23 mouse cellular contexts compared by ENCODE assay signal in the genomic region with DNA sequence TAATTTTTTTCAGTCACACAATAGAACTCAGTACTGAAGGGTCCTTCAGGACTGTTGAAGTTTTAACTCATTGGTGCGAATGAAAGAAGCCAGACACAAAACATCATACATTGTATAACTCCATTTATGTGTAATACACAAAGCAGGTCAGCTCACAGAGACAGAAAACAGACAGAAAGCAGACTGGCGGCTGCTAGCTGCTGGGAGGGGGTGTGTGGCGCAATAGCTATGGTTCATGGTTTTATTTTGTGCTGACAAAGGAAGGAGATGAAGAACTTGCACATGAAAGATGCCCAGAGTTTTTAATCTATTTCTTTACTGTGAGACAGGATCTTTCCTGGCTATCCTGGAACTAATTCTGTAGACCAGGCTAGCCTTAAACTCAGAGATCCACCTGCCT. TPM values are rescaled to one million over a fixed set of nuclear protein-coding genes. Genes with fewer than 3 reads are reported as not detected.
DNase-seq lines count a peak whose midpoint lies in the region; ATAC-seq and TF ChIP-seq lines count a peak whose summit lies in the region.
"Had no signal": no experiment of that assay in that cellular context is flagged by ENCODE, and none has a peak within 500 bp of the region (broad histone marks: within the 10 kb centered on the region; RNA-seq: fewer than 3 reads in every experiment).

No protein-coding gene starts in this region.

- H3K4me3 ChIP-seq in intestine, embryonic 14.5 days (ENCODE audit: low read depth, low read length): no peak overlapping the region
- H3K4me3 ChIP-seq in intestine, postnatal 0 days (ENCODE audit: low read depth, low read length): no peak overlapping the region
- no peak overlapping the region for H3K4me3 ChIP-seq in embryonic facial prominence, embryonic 10.5 days
- no peak overlapping the region for H3K4me3 ChIP-seq in limb, embryonic 10.5 days
- no peak overlapping the region for H3K4me3 ChIP-seq in kidney, embryonic 16.5 days (ENCODE audit: low read length)
- H3K4me3 ChIP-seq: embryonic facial prominence, embryonic 12.5 days; embryonic facial prominence, embryonic 15.5 days; heart, embryonic 13.5 days; hindbrain, embryonic 12.5 days; hindbrain, embryonic 15.5 days had no signal

- no peak overlapping the region for H3K4me2 ChIP-seq in intestine, embryonic 14.5 days (ENCODE audit: low read length)
- H3K4me2 ChIP-seq in intestine, postnatal 0 days (replicated peaks; ENCODE audit: low read depth): no peak overlapping the region
- H3K4me2 ChIP-seq in kidney, embryonic 16.5 days (replicated peaks; ENCODE audit: low read depth, low read length): no peak overlapping the region
- H3K4me2 ChIP-seq: embryonic facial prominence, embryonic 12.5 days; embryonic facial prominence, embryonic 15.5 days; heart, embryonic 13.5 days; hindbrain, embryonic 12.5 days; hindbrain, embryonic 15.5 days had no signal

- no peaks in the 10 kb centered on the region for H3K27me3 ChIP-seq in intestine, embryonic 14.5 days (replicated peaks; ENCODE audit: control insufficient read depth, insufficient read depth, low read length)
- H3K27me3 ChIP-seq in intestine, postnatal 0 days (replicated peaks; ENCODE audit: control insufficient read depth, insufficient read depth, low read length): no peaks in the 10 kb centered on the region
- H3K27me3 ChIP-seq in embryonic facial prominence, embryonic 10.5 days (replicated peaks; ENCODE audit: low read depth, poor library complexity, severe bottlenecking): no peaks in the 10 kb centered on the region
- no peaks in the 10 kb centered on the region for H3K27me3 ChIP-seq in limb, embryonic 10.5 days (ENCODE audit: low read depth, poor library complexity, severe bottlenecking)
- H3K27me3 ChIP-seq in kidney, embryonic 16.5 days (ENCODE audit: insufficient read depth, low read length): no peaks in the 10 kb centered on the region
- H3K27me3 ChIP-seq: embryonic facial prominence, embryonic 12.5 days; embryonic facial prominence, embryonic 15.5 days; heart, embryonic 13.5 days; hindbrain, embryonic 12.5 days; hindbrain, embryonic 15.5 days had no signal

- ATAC-seq in intestine, embryonic 14.5 days (replicated peaks; ENCODE audit: low FRiP score, low TSS enrichment, low read depth): no peak; the same call in 1 of the 2 replicates
- ATAC-seq in intestine, postnatal 0 days: no peak
- ATAC-seq in kidney, embryonic 16.5 days (ENCODE audit: low FRiP score, low TSS enrichment): no peak
- ATAC-seq: activated CD4-positive, CD25-positive, alpha-beta regulatory T cell, adult 4 months; forebrain, embryonic 14.5 days; forebrain, postnatal 0 days had no signal

- 47% methylated on average over 3 of the region's 3 CpGs for WGBS in intestine, embryonic 14.5 days
- WGBS in intestine, postnatal 0 days: 76% methylated on average over 3 of the region's 3 CpGs
- WGBS in embryonic facial prominence, embryonic 10.5 days: 93% methylated on average over 3 of the region's 3 CpGs
- WGBS in limb, embryonic 10.5 days: 88% methylated on average over 3 of the region's 3 CpGs
- WGBS in kidney, embryonic 16.5 days: 90% methylated on average over 3 of the region's 3 CpGs

- H3K4me1 ChIP-seq in intestine, embryonic 14.5 days (replicated peaks; ENCODE audit: control insufficient read depth, insufficient read depth, low read length): peaks cover 6% of the 10 kb centered on the region; the same call in 1 of the 2 replicates
- no peaks in the 10 kb centered on the region for H3K4me1 ChIP-seq in intestine, postnatal 0 days (replicated peaks; ENCODE audit: control insufficient read depth, insufficient read depth, low read length)
- H3K4me1 ChIP-seq in embryonic facial prominence, embryonic 10.5 days: peaks cover 14% of the 10 kb centered on the region
- peaks cover 21% of the 10 kb centered on the region for H3K4me1 ChIP-seq in limb, embryonic 10.5 days
- H3K4me1 ChIP-seq in kidney, embryonic 16.5 days (ENCODE audit: insufficient read depth, low read length): peaks cover 18% of the 10 kb centered on the region
- H3K4me1 ChIP-seq: embryonic facial prominence, embryonic 12.5 days; embryonic facial prominence, embryonic 15.5 days; hindbrain, embryonic 12.5 days; hindbrain, embryonic 15.5 days had no signal

- no peaks in the 10 kb centered on the region for H3K36me3 ChIP-seq in intestine, embryonic 14.5 days (ENCODE audit: control insufficient read depth, insufficient read depth, low read length)
- H3K36me3 ChIP-seq in intestine, postnatal 0 days (ENCODE audit: control insufficient read depth, insufficient read depth): no peaks in the 10 kb centered on the region
- no peaks in the 10 kb centered on the region for H3K36me3 ChIP-seq in embryonic facial prominence, embryonic 10.5 days (replicated peaks)
- no peaks in the 10 kb centered on the region for H3K36me3 ChIP-seq in limb, embryonic 10.5 days
- no peaks in the 10 kb centered on the region for H3K36me3 ChIP-seq in kidney, embryonic 16.5 days (ENCODE audit: insufficient read depth, low read length)
- H3K36me3 ChIP-seq: embryonic facial prominence, embryonic 12.5 days; embryonic facial prominence, embryonic 15.5 days; heart, embryonic 13.5 days; hindbrain, embryonic 12.5 days; hindbrain, embryonic 15.5 days had no signal

- no peak for DNase-seq in intestine, embryonic 14.5 days (ENCODE audit: low spot score)
- peak; percentile 56 for DNase-seq in 416B (ENCODE audit: low read depth)
- peak; percentile 6 for DNase-seq in embryonic facial prominence, embryonic 10.5 days (ENCODE audit: low spot score)
- DNase-seq in limb, embryonic 10.5 days (ENCODE audit: low spot score): peak; percentile 15
- DNase-seq in adrenal gland, adult 2 months: no peak
- no peak for DNase-seq in layer of hippocampus, adult 11-12 months (ENCODE audit: low spot score)
- DNase-seq: cerebellum, adult 18-20 months; cerebellum, adult 9-10 months; cerebellum, postnatal 14 days; forebrain, postnatal 0 days; gastrocnemius, postnatal 10 days; gastrocnemius, postnatal 36 days; heart, postnatal 14 days had no signal

- H3K27ac ChIP-seq in intestine, embryonic 14.5 days (ENCODE audit: low read depth): peak overlapping the region; percentile 44; the same call in 1 of the 2 replicates
- H3K27ac ChIP-seq in intestine, postnatal 0 days (ENCODE audit: low read depth, low read length): no peak overlapping the region
- no peak overlapping the region for H3K27ac ChIP-seq in embryonic facial prominence, embryonic 10.5 days (replicated peaks)
- no peak overlapping the region for H3K27ac ChIP-seq in limb, embryonic 10.5 days
- H3K27ac ChIP-seq in kidney, embryonic 16.5 days (ENCODE audit: low read length): no peak overlapping the region
- H3K27ac ChIP-seq: embryonic facial prominence, embryonic 12.5 days; embryonic facial prominence, embryonic 15.5 days; heart, embryonic 13.5 days; hindbrain, embryonic 12.5 days; hindbrain, embryonic 15.5 days had no signal

- H3K9ac ChIP-seq in intestine, embryonic 14.5 days (ENCODE audit: low read length): no peak overlapping the region
- H3K9ac ChIP-seq in intestine, postnatal 0 days (ENCODE audit: low read depth, low read length): no peak overlapping the region
- no peak overlapping the region for H3K9ac ChIP-seq in kidney, embryonic 16.5 days (replicated peaks; ENCODE audit: low read length)
- H3K9ac ChIP-seq: embryonic facial prominence, embryonic 12.5 days; embryonic facial prominence, embryonic 15.5 days; forebrain, postnatal 0 days; heart, embryonic 13.5 days; hindbrain, embryonic 12.5 days; hindbrain, embryonic 15.5 days had no signal

- no peak for TF ChIP-seq CTCF in intestine, postnatal 0 days (IDR thresholded peaks at IDR 0.05; ENCODE audit: low read depth)

- H3K9me3 ChIP-seq in intestine, embryonic 14.5 days (ENCODE audit: control insufficient read depth, low read length): no peaks in the 10 kb centered on the region
- no peaks in the 10 kb centered on the region for H3K9me3 ChIP-seq in intestine, postnatal 0 days (ENCODE audit: control insufficient read depth)
- no peaks in the 10 kb centered on the region for H3K9me3 ChIP-seq in embryonic facial prominence, embryonic 10.5 days
- H3K9me3 ChIP-seq in limb, embryonic 10.5 days (replicated peaks): no peaks in the 10 kb centered on the region
- no peaks in the 10 kb centered on the region for H3K9me3 ChIP-seq in kidney, embryonic 16.5 days (ENCODE audit: low read length)
- H3K9me3 ChIP-seq: embryonic facial prominence, embryonic 12.5 days; embryonic facial prominence, embryonic 15.5 days; heart, embryonic 13.5 days; hindbrain, embryonic 12.5 days; hindbrain, embryonic 15.5 days had no signal

RNA-seq across cellular contexts. Expression of gene Ednra, which starts 51.3 kb away (rescaled TPM):
- 24.5 and 28.7 TPM in 2 replicates for polyA plus RNA-seq in intestine, embryonic 14.5 days (2014; fragmentation: Nextera tagmentation; extraction: Ambion mirVana)
- polyA plus RNA-seq in intestine, postnatal 0 days (2015; fragmentation: Nextera tagmentation; extraction: Ambion mirVana): 7.9 and 8.4 TPM in 2 replicates
- 30.8 and 36.4 TPM in 2 replicates for polyA plus RNA-seq in embryonic facial prominence, embryonic 10.5 days (2016; fragmentation: Nextera tagmentation; extraction: Ambion mirVana)
- 49.3 and 68.9 TPM in 2 replicates for polyA plus RNA-seq in limb, embryonic 10.5 days (2016; fragmentation: Nextera tagmentation; extraction: Ambion mirVana)
- 28.6 and 32.4 TPM in 2 replicates for polyA plus RNA-seq in kidney, embryonic 16.5 days (2015; fragmentation: Nextera tagmentation; extraction: Ambion mirVana)
- total RNA-seq in adrenal gland, adult 2 months (2021): 10 to 100 TPM; 20.0 to 22.3 TPM
- polyA plus RNA-seq in adrenal gland, adult 2 months (2012; rRNA removed): 5.8 and 7.3 TPM in 2 replicates
- total RNA-seq: granulocyte monocyte progenitor cell, adult 5-6 weeks had no signal
- polyA plus RNA-seq: activated CD4-positive, CD25-positive, alpha-beta regulatory T cell, adult 4 months had no signal

Comparison
In these comparisons a context has a peak if more than half of its experiments do, and no peak if none do; other contexts are left out.
1. DNase-seq: peak in 416B (single experiment), embryonic facial prominence, embryonic 10.5 days (single experiment) and limb, embryonic 10.5 days (single experiment); none in intestine, embryonic 14.5 days (single experiment), adrenal gland, adult 2 months (single experiment) and layer of hippocampus, adult 11-12 months (single experiment).